Mouse (Mus musculus) liver, embryonic 13.5 days (tissue): Measurements from ENCODE around the gene Gatb. TPM values are rescaled to one million over a fixed set of nuclear protein-coding genes. Genes with fewer than 3 reads are reported as not detected.

ENCODE experiments used
- ATAC-seq: fragments of 200-750 bp; cut with Nextera tagmentation; 2 replicates; pipeline ENCODE4 v1.8.0; 2017; ENCODE audit warnings: low read depth, mild to moderate bottlenecking, moderate number of reproducible peaks, moderate library complexity
- DNase-seq: peaks from one replicate; pipeline ENCODE4 v3.0.0; 2022
- H3K27ac ChIP-seq: fragments of 300-500 bp; sonication (generic); 2 replicates; pipeline ENCODE4 v1.5.1; 2015; ENCODE audit warnings: moderate library complexity, mild to moderate bottlenecking, inconsistent platforms
- H3K27me3 ChIP-seq: fragments of 300-500 bp; sonication (generic); 2 replicates; pipeline ENCODE4 v1.6.1; 2015; ENCODE audit warnings: mild to moderate bottlenecking, inconsistent platforms
- H3K36me3 ChIP-seq: fragments of 300-500 bp; sonication (generic); 2 replicates; pipeline ENCODE4 v1.6.1; 2015; ENCODE audit warnings: mild to moderate bottlenecking, inconsistent platforms
- H3K4me1 ChIP-seq: fragments of 300-500 bp; sonication (generic); replicated peaks from 2 replicates; pipeline ENCODE4 v1.6.1; 2015; ENCODE audit warnings: inconsistent platforms
- H3K4me2 ChIP-seq: fragments of 300-500 bp; sonication (generic); 2 replicates; pipeline ENCODE4 v1.6.1; 2015; ENCODE audit warnings: inconsistent platforms, mild to moderate bottlenecking, moderate library complexity
- H3K4me3 ChIP-seq: fragments of 300-500 bp; sonication (generic); replicated peaks from 2 replicates; pipeline ENCODE4 v1.5.1; 2015; ENCODE audit warnings: mild to moderate bottlenecking, inconsistent platforms
- H3K9ac ChIP-seq: fragments of 300-500 bp; sonication (generic); 2 replicates; pipeline ENCODE4 v1.6.1; 2015; ENCODE audit warnings: mild to moderate bottlenecking, inconsistent platforms
- H3K9me3 ChIP-seq: fragments of 300-500 bp; sonication (generic); replicated peaks from 2 replicates; pipeline ENCODE4 v1.6.1; 2016; ENCODE audit warnings: inconsistent platforms
- WGBS: fragments of 180-500 bp; shearing (Covaris S2); methylation state at CpG from one replicate; pipeline ENCODE4 v1.1.7; 2015; ENCODE audit not compliant: insufficient replicate concordance; 5-methylcytosine and 5-hydroxymethylcytosine counted together
- polyA plus RNA-seq: library from polyadenylated mRNA; unstranded; fragments of >200 nt; fragmentation: Nextera tagmentation; extraction: Ambion mirVana; gene quantifications from 2 replicates; pipeline ENCODE4 v1.2.1, GENCODE M21; 2015

Gatb gene
- polyA plus RNA-seq, 1 experiment from 2014 or later: 19.9 TPM

GRCm38 (mm10) chr3:85634389-85635125 lies 60.6 kb downstream of the Gatb start:
- H3K9me3 ChIP-seq: no peaks in the 10 kb centered on the region
- DNase-seq (no peak), ATAC-seq (no peak)
- 86% methylated on average over 8 of the region's 8 CpGs for WGBS
- H3K4me1 ChIP-seq: no peaks in the 10 kb centered on the region
- H3K36me3 ChIP-seq: 0 out of 2 replicates have a peak, but pooled peaks cover 4% of the 10 kb centered on the region
- no peak overlapping the region for H3K4me2 ChIP-seq
- H3K9ac ChIP-seq: no peak overlapping the region
- no peaks in the 10 kb centered on the region for H3K27me3 ChIP-seq
- H3K4me3 ChIP-seq: no peak overlapping the region
- H3K27ac ChIP-seq: no peak overlapping the region

- WGBS: 48% methylated on average over 2 of the region's 2 CpGs
- Histone ChIP-seq H3K9ac (no peak overlapping the region), H3K27me3 (no peaks in the 10 kb centered on the region), H3K4me3 (no peak overlapping the region), H3K4me2 (no peak overlapping the region), H3K27ac (no peak overlapping the region), H3K9me3 (no peaks in the 10 kb centered on the region), H3K4me1 (no peaks in the 10 kb centered on the region), H3K36me3 (0 out of 2 replicates have a peak, but pooled peaks cover under 1% of the 10 kb centered on the region)
- DNase-seq (no peak), ATAC-seq (no peak)
These were observed 61.2 kb downstream of the Gatb start for GRCm38 (mm10) chr3:85635126-85635419.

- ATAC-seq: no peak
- WGBS: 75% methylated on average over 2 of the region's 2 CpGs
- Histone ChIP-seq H3K4me2 (no peak overlapping the region), H3K9me3 (no peaks in the 10 kb centered on the region), H3K4me3 (no peak overlapping the region), H3K36me3 (no peaks in the 10 kb centered on the region), H3K9ac (no peak overlapping the region), H3K27me3 (no peaks in the 10 kb centered on the region), H3K27ac (no peak overlapping the region), H3K4me1 (no peaks in the 10 kb centered on the region)
- no peak for DNase-seq
These were observed 61.7 kb downstream of the Gatb start for GRCm38 (mm10) chr3:85635591-85635990.

GRCm38 (mm10) chr3:85636716-85637447 lies 63.0 kb downstream of the Gatb start:
- no peaks in the 10 kb centered on the region for H3K4me1 ChIP-seq
- no peaks in the 10 kb centered on the region for H3K36me3 ChIP-seq
- H3K4me3 ChIP-seq: no peak overlapping the region
- no peak overlapping the region for H3K4me2 ChIP-seq
- H3K9me3 ChIP-seq: no peaks in the 10 kb centered on the region
- no peaks in the 10 kb centered on the region for H3K27me3 ChIP-seq
- H3K9ac ChIP-seq: no peak overlapping the region
- ATAC-seq (no peak), DNase-seq (no peak)
- no peak overlapping the region for H3K27ac ChIP-seq
- WGBS: 73% methylated on average over 5 of the region's 5 CpGs

- no peak overlapping the region for H3K27ac ChIP-seq
- WGBS: 69% methylated on average over 3 of the region's 3 CpGs
- ATAC-seq: no peak
These were observed 67.8 kb downstream of the Gatb start for GRCm38 (mm10) chr3:85641751-85642150.

GRCm38 (mm10) chr3:85644814-85645213 lies 70.9 kb downstream of the Gatb start:
- Histone ChIP-seq H3K9ac (no peak overlapping the region), H3K4me2 (no peak overlapping the region), H3K27ac (no peak overlapping the region), H3K27me3 (no peaks in the 10 kb centered on the region), H3K9me3 (no peaks in the 10 kb centered on the region), H3K36me3 (no peaks in the 10 kb centered on the region), H3K4me1 (0 out of 2 replicates have a peak, but pooled peaks cover 3% of the 10 kb centered on the region), H3K4me3 (no peak overlapping the region)
- ATAC-seq (no peak), DNase-seq (no peak)
- 82% methylated on average over 3 of the region's 3 CpGs for WGBS

More at GRCm38 (mm10) chr3:85641751-85642150, 67.8 kb downstream of the Gatb start:
- Histone ChIP-seq H3K4me2 (no peak overlapping the region), H3K9me3 (no peaks in the 10 kb centered on the region), H3K4me3 (no peak overlapping the region), H3K27me3 (no peaks in the 10 kb centered on the region), H3K4me1 (no peaks in the 10 kb centered on the region), H3K36me3 (no peaks in the 10 kb centered on the region), H3K9ac (no peak overlapping the region)
- no peak for DNase-seq

GRCm38 (mm10) chr3:85645517-85646004 lies 71.6 kb downstream of the Gatb start:
- WGBS: 78% methylated on average over 7 of the region's 7 CpGs

GRCm38 (mm10) chr3:85649176-85649575 lies 75.3 kb downstream of the Gatb start:
- WGBS: 77% methylated on average over 4 of the region's 4 CpGs
- no peak overlapping the region for H3K4me2 ChIP-seq
- no peak overlapping the region for H3K27ac ChIP-seq
- DNase-seq: no peak
- H3K9ac ChIP-seq: no peak overlapping the region
- ATAC-seq: no peak
- peaks cover 14% of the 10 kb centered on the region for H3K4me1 ChIP-seq
- H3K9me3 ChIP-seq: no peaks in the 10 kb centered on the region
- peaks cover 4% of the 10 kb centered on the region; the same call in 1 of the 2 replicates for H3K36me3 ChIP-seq
- no peak overlapping the region for H3K4me3 ChIP-seq
- H3K27me3 ChIP-seq: no peaks in the 10 kb centered on the region

More at GRCm38 (mm10) chr3:85645517-85646004, 71.6 kb downstream of the Gatb start:
- H3K4me3 ChIP-seq: no peak overlapping the region
- H3K27me3 ChIP-seq: no peaks in the 10 kb centered on the region
- DNase-seq (no peak), ATAC-seq (no peak)
- no peaks in the 10 kb centered on the region for H3K9me3 ChIP-seq
- no peak overlapping the region for H3K4me2 ChIP-seq
- H3K4me1 ChIP-seq: 0 out of 2 replicates have a peak, but pooled peaks cover 3% of the 10 kb centered on the region
- H3K9ac ChIP-seq: no peak overlapping the region
- H3K36me3 ChIP-seq: no peaks in the 10 kb centered on the region
- H3K27ac ChIP-seq: no peak overlapping the region

GRCm38 (mm10) chr3:85652727-85653665 lies 79.1 kb downstream of the Gatb start:
- ATAC-seq: peak; percentile 57
- H3K27me3 ChIP-seq: no peaks in the 10 kb centered on the region

GRCm38 (mm10) chr3:85655538-85655937 lies 81.6 kb downstream of the Gatb start:
- Histone ChIP-seq H3K36me3 (peaks cover 4% of the 10 kb centered on the region; the same call in 1 of the 2 replicates), H3K4me1 (peaks cover 11% of the 10 kb centered on the region), H3K9ac (no peak overlapping the region), H3K4me3 (no peak overlapping the region), H3K27ac (no peak overlapping the region), H3K4me2 (no peak overlapping the region), H3K9me3 (no peaks in the 10 kb centered on the region), H3K27me3 (no peaks in the 10 kb centered on the region)
- DNase-seq: no peak
- 76% methylated on average over 3 of the region's 3 CpGs for WGBS
- no peak for ATAC-seq

More at GRCm38 (mm10) chr3:85652727-85653665, 79.1 kb downstream of the Gatb start:
- H3K4me3 ChIP-seq: no peak overlapping the region
- no peaks in the 10 kb centered on the region for H3K9me3 ChIP-seq
- WGBS: 22% methylated on average over 4 of the region's 4 CpGs
- H3K36me3 ChIP-seq: peaks cover 4% of the 10 kb centered on the region; the same call in 1 of the 2 replicates
- no peak overlapping the region for H3K27ac ChIP-seq
- peak; percentile 11 for DNase-seq
- H3K4me1 ChIP-seq: peaks cover 14% of the 10 kb centered on the region
- no peak overlapping the region for H3K9ac ChIP-seq
- no peak overlapping the region for H3K4me2 ChIP-seq

- no peak overlapping the region for H3K27ac ChIP-seq
- no peaks in the 10 kb centered on the region for H3K4me1 ChIP-seq
- no peaks in the 10 kb centered on the region for H3K36me3 ChIP-seq
- no peaks in the 10 kb centered on the region for H3K9me3 ChIP-seq
- DNase-seq: no peak
- no peak overlapping the region for H3K4me3 ChIP-seq
- H3K9ac ChIP-seq: no peak overlapping the region
- ATAC-seq: no peak
- 84% methylated on average over 7 of the region's 7 CpGs for WGBS
- no peak overlapping the region for H3K4me2 ChIP-seq
- H3K27me3 ChIP-seq: no peaks in the 10 kb centered on the region
These were observed 85.8 kb downstream of the Gatb start for GRCm38 (mm10) chr3:85659681-85660080.
